Mouse (Mus musculus): ENCODE data around the gene Slc35a3.

DNA sequence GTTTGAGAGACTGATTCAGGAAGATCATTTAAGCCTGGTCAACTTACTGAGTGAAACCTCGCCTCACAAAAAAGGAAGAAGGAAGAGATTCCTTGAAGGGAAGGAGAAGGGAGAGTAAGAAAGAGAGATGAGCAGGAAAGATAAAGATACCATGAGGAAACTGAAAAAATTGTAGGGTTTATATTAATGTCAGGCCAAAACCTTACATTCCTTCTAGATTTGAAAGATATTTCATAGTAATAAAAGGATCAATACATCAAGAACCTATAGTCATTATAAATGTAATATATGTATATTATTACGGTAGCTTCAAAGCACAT lies 17.0 kb downstream of the Slc35a3 start:
- TF ChIP-seq CTCF (IDR thresholded peaks at IDR 0.05; ENCODE audit: borderline replicate concordance, extremely low read depth, insufficient read depth, insufficient read length) (no peak), POLR2A (IDR thresholded peaks at IDR 0.05; ENCODE audit: borderline replicate concordance, extremely low read depth, insufficient read depth, insufficient read length, poor library complexity, severe bottlenecking) (no peak)
